Mouse (Mus musculus) MEL (cell line): ENCODE results near the gene Fam50a. TPM values are rescaled to one million over a fixed set of nuclear protein-coding genes. Genes with fewer than 3 reads are reported as not detected.

ENCODE experiments used
- DNase-seq: peaks from one replicate; pipeline ENCODE4 v3.0.0; 2011; ENCODE audit warnings: low read depth, low spot score
- H3K27ac ChIP-seq: 2 replicates; pipeline ENCODE4 v1.5.1; 2012; ENCODE audit warnings: low read depth, mild to moderate bottlenecking, control low read depth, low read length, moderate library complexity; ENCODE audit not compliant: control insufficient read depth
- H3K27me3 ChIP-seq, 2 experiments: fragments of 150-350 bp in 1 of 2; sonication (generic) in 1 of 2; 2 replicates each; pipeline ENCODE4 v1.6.1; 2012; ENCODE audit warnings: low read length in 2 of 2, mild to moderate bottlenecking in 2 of 2, improper control_type of control experiment in 1 of 2, moderate library complexity in 1 of 2; ENCODE audit not compliant: insufficient read depth in 2 of 2, control insufficient read depth in 1 of 2
- H3K36me3 ChIP-seq, 2 experiments: 2 replicates each; pipeline ENCODE4 v1.6.1; 2012 to 2014; ENCODE audit warnings: low read length in 2 of 2, improper control_type of control experiment in 1 of 2, inconsistent platforms in 1 of 2, mild to moderate bottlenecking in 1 of 2; ENCODE audit not compliant: insufficient read depth in 2 of 2, control insufficient read depth in 1 of 2
- H3K4me1 ChIP-seq, 2 experiments: fragments of 150-350 bp in 1 of 2; sonication (generic) in 1 of 2; 2 replicates each; pipeline ENCODE4 v1.6.1; 2012; ENCODE audit warnings: low read length in 2 of 2, improper control_type of control experiment in 1 of 2, mild to moderate bottlenecking in 1 of 2; ENCODE audit not compliant: insufficient read depth in 2 of 2, control insufficient read depth in 1 of 2
- H3K4me3 ChIP-seq, 2 experiments: fragments of 150-350 bp in 1 of 2; sonication (generic) in 1 of 2; 2 replicates each; pipeline ENCODE4 v1.5.1; 2012; ENCODE audit warnings: low read depth in 2 of 2, low read length in 2 of 2, mild to moderate bottlenecking in 2 of 2, moderate library complexity in 2 of 2, control low read depth in 1 of 2, improper control_type of control experiment in 1 of 2; ENCODE audit not compliant: control insufficient read depth in 1 of 2, insufficient read depth in 1 of 2
- H3K79me2 ChIP-seq: 2 replicates; pipeline ENCODE4 v1.6.1; 2012; ENCODE audit warnings: mild to moderate bottlenecking, low read length, moderate library complexity; ENCODE audit not compliant: control insufficient read depth, poor library complexity, insufficient read depth
- H3K9ac ChIP-seq: 2 replicates; pipeline ENCODE4 v1.6.1; 2012; ENCODE audit warnings: low read depth, mild to moderate bottlenecking, control low read depth, low read length, moderate library complexity; ENCODE audit not compliant: control insufficient read depth, poor library complexity, severe bottlenecking
- H3K9me3 ChIP-seq: fragments of 150-350 bp; sonication (generic); replicated peaks from 2 replicates; pipeline ENCODE4 v1.6.1; 2012; ENCODE audit warnings: mild to moderate bottlenecking, low read length, improper control_type of control experiment, moderate library complexity; ENCODE audit not compliant: insufficient read depth
- CHD2 ChIP-seq: IDR thresholded peaks from 2 replicates; pipeline ENCODE4 v1.6.1; 2011; ENCODE audit warnings: low read length, improper control_type of control experiment
- ELF1 ChIP-seq: IDR thresholded peaks from 2 replicates; pipeline ENCODE4 v1.6.1; 2014; ENCODE audit warnings: low read depth, mild to moderate bottlenecking, inconsistent platforms, low read length, improper control_type of control experiment, moderate library complexity
- ETS1 ChIP-seq: IDR thresholded peaks from 2 replicates; pipeline ENCODE4 v1.6.1; 2012; ENCODE audit warnings: low read depth, mild to moderate bottlenecking, inconsistent platforms, low read length, improper control_type of control experiment, moderate library complexity
- GABPA ChIP-seq: IDR thresholded peaks from 2 replicates; pipeline ENCODE4 v1.6.1; 2012; ENCODE audit warnings: low read depth, mild to moderate bottlenecking, inconsistent platforms, low read length, improper control_type of control experiment, moderate library complexity
- GATA1 ChIP-seq: IDR thresholded peaks from 2 replicates; pipeline ENCODE4 v1.6.1; 2011; ENCODE audit warnings: low read depth, low read length, improper control_type of control experiment
- HCFC1 ChIP-seq: IDR thresholded peaks from 2 replicates; pipeline ENCODE4 v1.6.1; 2012; ENCODE audit warnings: low read depth, mild to moderate bottlenecking, inconsistent platforms, low read length, improper control_type of control experiment, moderate library complexity
- MAFK ChIP-seq: IDR thresholded peaks from 2 replicates; pipeline ENCODE4 v1.6.1; 2011; ENCODE audit warnings: low read depth, mild to moderate bottlenecking, low read length, improper control_type of control experiment, borderline replicate concordance
- MAX ChIP-seq: IDR thresholded peaks from 2 replicates; pipeline ENCODE4 v1.6.1; 2011; ENCODE audit warnings: low read length, improper control_type of control experiment
- MAZ ChIP-seq: IDR thresholded peaks from 2 replicates; pipeline ENCODE4 v1.6.1; 2012; ENCODE audit warnings: low read depth, mild to moderate bottlenecking, inconsistent platforms, low read length, improper control_type of control experiment
- MYC ChIP-seq: IDR thresholded peaks from 2 replicates; pipeline ENCODE4 v1.6.1; 2011; ENCODE audit warnings: low read depth, mild to moderate bottlenecking, low read length, improper control_type of control experiment, moderate library complexity
- POLR2AphosphoS5 ChIP-seq: IDR thresholded peaks from 2 replicates; pipeline ENCODE4 v1.6.1; 2012; ENCODE audit warnings: low read depth, borderline replicate concordance, mild to moderate bottlenecking, inconsistent platforms, low read length, moderate library complexity, mixed read lengths
- RAD21 ChIP-seq: IDR thresholded peaks from 2 replicates; pipeline ENCODE4 v1.6.1; 2011; ENCODE audit warnings: mild to moderate bottlenecking, low read depth, low read length, improper control_type of control experiment
- SIN3A ChIP-seq: IDR thresholded peaks from 2 replicates; pipeline ENCODE4 v1.6.1; 2012; ENCODE audit warnings: low read length, improper control_type of control experiment, inconsistent platforms
- TAL1 ChIP-seq: IDR thresholded peaks from 2 replicates; pipeline ENCODE4 v1.6.1; 2012; ENCODE audit warnings: mild to moderate bottlenecking, inconsistent platforms, low read length, moderate library complexity, mixed read lengths
- ZC3H11A ChIP-seq: IDR thresholded peaks from 2 replicates; pipeline ENCODE4 v1.6.1; 2012; ENCODE audit warnings: low read depth, mild to moderate bottlenecking, inconsistent platforms, low read length, improper control_type of control experiment
- ZKSCAN1 ChIP-seq: IDR thresholded peaks from 2 replicates; pipeline ENCODE4 v1.6.1; 2012; ENCODE audit warnings: low read depth, mild to moderate bottlenecking, inconsistent platforms, low read length, improper control_type of control experiment, moderate library complexity
- ZMIZ1 ChIP-seq: IDR thresholded peaks from 2 replicates; pipeline ENCODE4 v1.6.1; 2012; ENCODE audit warnings: low read depth, mild to moderate bottlenecking, inconsistent platforms, low read length, improper control_type of control experiment, moderate library complexity
- polyA plus RNA-seq, 2 experiments: library from polyadenylated mRNA; stranded (reverse) in 1 of 2; unstranded in 1 of 2; fragments of >175 nt in 1 of 2; fragments of >200 nt in 1 of 2; gene quantifications; 2 replicates each; pipeline versions ENCODE4 v1.2.1 to v1.2.4; 2012; ENCODE audit warnings: low replicate concordance in 2 of 2, low read depth in 1 of 2; ENCODE audit not compliant: insufficient read length in 2 of 2, insufficient read depth in 1 of 2, missing spikeins in 1 of 2
- total RNA-seq: library from RNA; depleted of rRNA; stranded (reverse); fragments of 300-350 nt; gene quantifications from 2 replicates; pipeline ENCODE4 v1.2.3, GENCODE M21; 2012

The Fam50a gene
- total and polyA plus RNA-seq, 3 experiments = 46.3 to 107 (median 64.8) TPM

DNA sequence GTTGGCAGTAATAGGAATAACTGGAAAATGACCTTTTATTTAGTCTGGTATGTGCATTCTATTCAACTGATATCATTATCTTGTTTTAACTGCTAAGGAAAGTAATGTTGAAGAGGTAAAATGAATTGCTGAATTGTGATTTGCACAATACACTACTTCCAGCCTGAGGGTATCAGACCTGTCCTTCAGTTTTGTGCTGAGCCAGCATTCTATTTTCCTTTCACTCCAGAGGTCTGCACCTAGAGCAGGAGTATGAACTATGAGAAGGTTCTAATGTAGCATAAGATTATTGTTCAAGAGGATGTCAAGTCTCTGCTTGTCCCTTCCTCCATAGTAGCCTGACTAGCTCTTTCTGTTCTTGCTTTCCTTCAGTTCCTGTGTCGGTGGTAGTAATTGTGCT is 14.5 kb upstream of the Fam50a start:
- H3K79me2 ChIP-seq = peaks cover 10% of the 10 kb centered on the region
- peaks cover 3 to 8% of the 10 kb centered on the region in 2 experiments; a peak in 3 of 4 replicates for H3K4me1 ChIP-seq
- H3K27me3 ChIP-seq = no peaks in the 10 kb centered on the region
- no peak overlapping the region for H3K9ac ChIP-seq
- 0 out of 2 replicates have a peak, but pooled peaks have one; percentile 10 for TF ChIP-seq MAFK
- TF ChIP-seq MAX = no peak
- H3K27ac ChIP-seq = no peak overlapping the region
- peaks cover 0 to 16% of the 10 kb centered on the region in 2 experiments; a peak in 3 of 4 replicates for H3K36me3 ChIP-seq
- no peak overlapping the region for H3K4me3 ChIP-seq
- H3K9me3 ChIP-seq = no peaks in the 10 kb centered on the region
- DNase-seq = no peak

DNA sequence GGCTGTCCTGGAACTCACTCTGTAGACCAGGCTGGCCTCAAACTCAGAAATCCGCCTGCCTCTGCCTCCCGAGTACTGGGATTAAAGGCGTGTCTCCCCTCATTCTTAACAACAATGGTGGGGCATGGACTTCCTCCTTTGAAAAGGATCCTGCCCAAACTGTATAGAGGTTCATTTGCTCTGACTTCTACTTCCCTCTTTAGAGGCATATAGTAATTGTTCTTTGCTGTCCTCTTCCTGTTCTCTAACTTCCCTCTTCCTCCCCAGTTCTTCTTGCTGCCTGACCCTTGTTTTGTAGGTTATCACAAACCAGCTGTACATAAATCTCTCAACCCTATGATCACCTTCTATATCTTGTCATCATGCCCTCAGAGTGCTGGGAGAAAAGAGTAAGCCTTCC is 13.1 kb upstream of the Fam50a start:
- H3K9me3 ChIP-seq = no peaks in the 10 kb centered on the region
- H3K4me1 ChIP-seq = peaks cover 6% of the 10 kb centered on the region in 2 experiments; a peak in 3 of 4 replicates
- peaks cover 10% of the 10 kb centered on the region for H3K79me2 ChIP-seq
- no peak overlapping the region for H3K9ac ChIP-seq
- DNase-seq = peak; percentile 66
- peak overlapping the region; percentile 38; the same call in 1 of the 2 replicates for H3K27ac ChIP-seq
- H3K27me3 ChIP-seq = no peaks in the 10 kb centered on the region
- H3K4me3 ChIP-seq = no peak overlapping the region
- H3K36me3 ChIP-seq = peaks cover 0 to 11% of the 10 kb centered on the region in 2 experiments; a peak in 3 of 4 replicates
- TF ChIP-seq TAL1 (no peak), GATA1 (no peak), SIN3A (no peak), ETS1 (peak; percentile 46; the same call in 1 of the 2 replicates), RAD21 (no peak), GABPA (no peak), ZC3H11A (no peak), MYC (no peak), ZKSCAN1 (no peak), HCFC1 (no peak), ELF1 (peak; percentile 59; the same call in 1 of the 2 replicates), ZMIZ1 (no peak), POLR2AphosphoS5 (no peak), MAX (no peak), CHD2 (no peak), MAZ (no peak)
